Mouse (Mus musculus) stomach, embryonic 16.5 days (tissue): ENCODE measurements around the gene Ebf1. TPM values are rescaled to one million over a fixed set of nuclear protein-coding genes. Genes with fewer than 3 reads are reported as not detected.
A peak's percentile ranks its signal among the peaks of the same experiment; 100 is the strongest.

Source experiments
- ATAC-seq: fragments of 200-750 bp; cut with Nextera tagmentation; 2 replicates; pipeline ENCODE4 v1.8.0; 2017; ENCODE audit warnings: moderate number of reproducible peaks, moderate TSS enrichment; ENCODE audit not compliant: insufficient read depth, low FRiP score
- H3K27ac ChIP-seq: fragments of 300-500 bp; sonication (generic); 2 replicates; pipeline ENCODE4 v1.5.1; 2014; ENCODE audit warnings: low read length
- H3K27me3 ChIP-seq: fragments of 300-500 bp; sonication (generic); 2 replicates; pipeline ENCODE4 v1.6.1; 2014; ENCODE audit warnings: low read length, control low read depth, mixed read lengths; ENCODE audit not compliant: control insufficient read depth, insufficient read depth
- H3K36me3 ChIP-seq: fragments of 300-500 bp; sonication (generic); 2 replicates; pipeline ENCODE4 v1.6.1; 2014; ENCODE audit warnings: low read length; ENCODE audit not compliant: control insufficient read depth, insufficient read depth
- H3K4me1 ChIP-seq: fragments of 300-500 bp; sonication (generic); 2 replicates; pipeline ENCODE4 v1.6.1; 2014; ENCODE audit warnings: low read length, control low read depth, mixed read lengths; ENCODE audit not compliant: control insufficient read depth, insufficient read depth
- H3K4me2 ChIP-seq: fragments of 300-500 bp; sonication (generic); 2 replicates; pipeline ENCODE4 v1.6.1; 2014; ENCODE audit warnings: low read depth, low read length, mixed read lengths
- H3K4me3 ChIP-seq: fragments of 300-500 bp; sonication (generic); replicated peaks from 2 replicates; pipeline ENCODE4 v1.5.1; 2014; ENCODE audit warnings: mild to moderate bottlenecking, low read length
- H3K9ac ChIP-seq: fragments of 300-500 bp; sonication (generic); 2 replicates; pipeline ENCODE4 v1.6.1; 2014; ENCODE audit warnings: low read length
- H3K9me3 ChIP-seq: fragments of 300-500 bp; sonication (generic); replicated peaks from 2 replicates; pipeline ENCODE4 v1.6.1; 2016; ENCODE audit warnings: low read length, control low read depth; ENCODE audit not compliant: control insufficient read depth
- WGBS: fragments of 180-500 bp; shearing (Covaris S2); extraction: QIAGEN DNeasy Blood & Tissue Kit; methylation state at CpG from one replicate; pipeline ENCODE4 v1.1.7; 2014; 5-methylcytosine and 5-hydroxymethylcytosine counted together
- polyA plus RNA-seq: library from polyadenylated mRNA; unstranded; fragments of >200 nt; fragmentation: Nextera tagmentation; extraction: Ambion mirVana; gene quantifications from 2 replicates; pipeline ENCODE4 v1.2.1, GENCODE M21; 2015

Gene Ebf1
- polyA plus RNA-seq, 1 experiment from 2014 or later = 12.4 TPM

DNA sequence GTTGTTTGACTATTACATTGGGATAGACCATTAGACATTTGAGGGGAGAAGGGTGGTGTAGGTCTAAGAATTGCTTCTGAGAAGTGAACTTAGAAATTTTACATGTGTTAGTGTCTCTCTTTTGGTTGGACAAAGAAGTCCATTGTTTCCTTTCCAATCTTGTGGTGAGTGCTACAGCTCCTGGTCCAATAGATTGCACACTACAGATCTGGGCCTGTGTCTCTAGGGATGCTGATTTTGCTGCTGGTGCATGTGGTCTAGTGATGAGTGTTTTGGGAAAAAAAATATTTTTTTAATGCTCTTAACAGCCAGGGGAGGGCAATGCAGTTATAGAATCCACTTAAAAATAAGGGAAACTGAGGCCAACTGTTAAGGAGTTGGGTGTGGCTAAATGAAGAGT is 276.9 kb downstream of the Ebf1 start:
- Histone ChIP-seq H3K4me2 (no peak overlapping the region), H3K27me3 (no peaks in the 10 kb centered on the region), H3K4me3 (no peak overlapping the region), H3K27ac (no peak overlapping the region), H3K36me3 (no peaks in the 10 kb centered on the region), H3K9me3 (no peaks in the 10 kb centered on the region), H3K4me1 (no peaks in the 10 kb centered on the region), H3K9ac (no peak overlapping the region)
- ATAC-seq = no peak

DNA sequence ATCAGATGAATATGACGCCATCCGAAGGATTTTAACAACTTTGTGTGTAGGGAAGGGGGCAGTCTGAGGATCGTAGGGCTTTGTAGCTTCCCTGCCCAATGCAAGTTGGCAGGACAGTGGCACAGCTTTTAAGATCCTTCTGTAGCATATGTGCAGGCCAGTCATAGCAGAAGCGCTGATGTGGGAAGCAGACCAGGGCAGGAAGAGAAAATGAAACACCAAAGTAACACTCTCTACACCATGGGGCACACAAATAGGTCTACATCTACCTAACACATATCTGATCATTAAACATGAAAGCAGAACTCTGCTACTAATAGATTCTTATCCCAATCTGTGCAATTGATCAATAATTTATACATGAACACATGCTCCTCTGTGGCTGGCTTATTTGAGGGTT is 277.7 kb downstream of the Ebf1 start:
- Histone ChIP-seq H3K27me3 (no peaks in the 10 kb centered on the region), H3K4me3 (no peak overlapping the region), H3K4me2 (no peak overlapping the region), H3K36me3 (no peaks in the 10 kb centered on the region), H3K4me1 (no peaks in the 10 kb centered on the region), H3K27ac (no peak overlapping the region), H3K9ac (no peak overlapping the region), H3K9me3 (no peaks in the 10 kb centered on the region)
- 80% methylated on average over 4 of the region's 4 CpGs for WGBS
- no peak for ATAC-seq

DNA sequence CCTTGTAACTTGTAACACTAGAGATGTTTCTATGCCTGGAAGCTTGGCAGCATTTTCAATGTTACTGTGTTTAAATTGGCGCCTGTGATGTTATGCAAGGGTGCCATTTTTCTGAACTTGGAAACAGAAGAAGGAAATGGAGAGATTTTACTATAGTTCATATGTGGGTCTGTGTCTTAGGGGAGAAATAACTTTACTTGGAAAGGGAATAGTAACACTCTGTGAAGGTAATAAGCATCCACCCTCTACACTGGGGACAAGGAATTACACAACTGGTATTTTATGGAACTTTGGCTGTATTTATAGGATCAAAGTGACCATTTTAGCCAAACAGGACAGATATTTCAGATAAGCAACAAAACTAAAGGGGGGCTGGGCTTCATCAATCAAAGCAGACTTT is 278.8 kb downstream of the Ebf1 start:
- H3K27me3 ChIP-seq = no peaks in the 10 kb centered on the region
- H3K27ac ChIP-seq = no peak overlapping the region
- H3K9ac ChIP-seq = no peak overlapping the region
- no peak overlapping the region for H3K4me2 ChIP-seq
- H3K4me3 ChIP-seq = no peak overlapping the region
- no peak for ATAC-seq
- H3K4me1 ChIP-seq = no peaks in the 10 kb centered on the region
- no peaks in the 10 kb centered on the region for H3K36me3 ChIP-seq
- 85% methylated on average over 1 of the region's 1 CpGs for WGBS
- H3K9me3 ChIP-seq = no peaks in the 10 kb centered on the region

DNA sequence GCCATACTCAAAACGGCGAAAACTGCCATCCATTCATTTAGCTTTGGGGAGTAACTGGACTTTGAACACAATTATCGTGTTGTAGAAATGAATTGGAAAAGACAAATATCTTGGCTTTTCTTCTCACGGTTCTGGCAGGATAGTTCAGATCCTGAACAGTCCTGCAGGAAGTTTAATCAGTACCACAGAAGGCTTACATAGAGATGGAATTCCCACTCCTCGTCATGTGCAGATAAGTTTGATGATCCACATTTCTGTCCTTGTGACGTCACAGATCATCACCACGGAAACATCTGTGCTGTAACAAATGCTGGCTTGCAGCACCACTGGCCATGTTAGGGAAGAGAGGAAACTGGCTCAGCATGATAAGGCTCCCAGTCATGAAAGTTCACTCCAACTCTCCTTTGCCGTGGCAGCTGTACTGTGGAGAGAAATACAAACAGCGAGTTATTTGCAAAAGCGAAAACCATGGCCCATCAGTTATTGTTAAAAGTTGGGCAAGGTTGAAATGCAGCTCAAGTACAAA is 280.1 kb downstream of the Ebf1 start:
- Histone ChIP-seq H3K9ac (no peak overlapping the region), H3K9me3 (no peaks in the 10 kb centered on the region), H3K4me2 (no peak overlapping the region), H3K4me1 (no peaks in the 10 kb centered on the region), H3K36me3 (no peaks in the 10 kb centered on the region), H3K4me3 (no peak overlapping the region), H3K27ac (no peak overlapping the region), H3K27me3 (no peaks in the 10 kb centered on the region)
- WGBS = 50% methylated on average over 10 of the region's 10 CpGs
- no peak for ATAC-seq

DNA sequence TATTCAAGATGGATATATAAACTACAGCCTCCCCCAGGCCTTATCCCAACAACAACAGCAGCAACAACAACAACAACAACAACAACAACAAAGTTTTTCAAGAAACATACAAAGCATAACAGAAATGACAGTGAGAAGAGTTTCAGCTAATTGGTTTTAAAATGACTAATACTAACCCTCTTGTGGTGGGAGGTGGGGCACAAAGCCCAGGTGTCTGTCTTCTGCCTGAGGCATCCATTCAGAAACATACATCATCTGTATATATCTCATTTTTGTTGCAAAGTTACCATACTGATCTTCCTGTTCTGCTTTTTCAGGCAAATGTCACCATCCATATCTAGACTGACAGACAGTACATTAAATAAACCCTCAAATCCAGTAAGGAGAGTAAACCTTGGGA is 282.4 kb downstream of the Ebf1 start:
- no peak for ATAC-seq
- no peaks in the 10 kb centered on the region for H3K36me3 ChIP-seq
- no peaks in the 10 kb centered on the region for H3K9me3 ChIP-seq
- no peak overlapping the region for H3K27ac ChIP-seq
- no peak overlapping the region for H3K9ac ChIP-seq
- no peaks in the 10 kb centered on the region for H3K27me3 ChIP-seq
- no peak overlapping the region for H3K4me3 ChIP-seq
- no peak overlapping the region for H3K4me2 ChIP-seq
- no peaks in the 10 kb centered on the region for H3K4me1 ChIP-seq

DNA sequence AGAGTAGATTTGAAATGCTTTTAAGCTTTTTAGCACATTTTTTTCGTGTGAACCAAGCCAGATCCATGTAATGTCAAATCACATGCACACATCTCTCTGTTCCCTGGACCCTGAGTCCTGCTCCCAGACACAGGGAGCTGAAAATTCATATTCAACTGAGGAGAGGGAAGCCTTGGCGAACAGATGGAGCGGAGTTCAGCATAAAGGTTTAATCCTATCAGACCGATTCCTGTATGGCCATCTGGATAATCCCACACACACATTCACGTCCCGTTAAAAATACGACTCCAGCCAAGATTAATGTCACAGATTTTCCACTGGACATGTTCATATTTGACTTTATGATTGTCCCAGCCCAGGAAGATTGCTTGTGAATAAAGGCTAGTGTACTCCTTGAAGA is 282.8 kb downstream of the Ebf1 start:
- 67% methylated on average over 7 of the region's 7 CpGs for WGBS
- no peaks in the 10 kb centered on the region for H3K9me3 ChIP-seq

DNA sequence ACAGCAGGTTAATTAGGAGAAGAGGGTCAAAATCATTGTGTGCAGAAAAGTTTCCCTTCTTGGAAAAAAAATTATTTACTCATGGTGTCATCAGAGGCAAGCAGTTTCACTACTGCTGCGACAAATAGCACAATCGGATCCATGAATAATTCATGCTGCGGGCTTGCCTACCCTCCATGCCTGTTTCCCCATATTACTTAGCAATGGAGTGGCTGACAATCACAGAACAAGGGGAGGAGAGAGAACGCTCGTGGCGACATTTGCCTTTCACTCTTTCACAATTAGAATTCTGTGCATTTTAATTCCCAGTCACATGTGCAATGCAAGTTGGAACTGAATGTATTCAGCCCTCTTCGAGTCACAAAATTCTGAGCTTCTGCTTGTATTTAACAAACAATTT is 283.4 kb downstream of the Ebf1 start:
- Histone ChIP-seq H3K4me3 (no peak overlapping the region), H3K9me3 (no peaks in the 10 kb centered on the region), H3K27ac (no peak overlapping the region), H3K9ac (no peak overlapping the region), H3K4me1 (no peaks in the 10 kb centered on the region), H3K27me3 (no peaks in the 10 kb centered on the region), H3K36me3 (no peaks in the 10 kb centered on the region), H3K4me2 (no peak overlapping the region)
- 80% methylated on average over 7 of the region's 7 CpGs for WGBS
- ATAC-seq = no peak

More for the DNA sequence above, 282.8 kb downstream of the Ebf1 start:
- Histone ChIP-seq H3K27ac (no peak overlapping the region), H3K36me3 (no peaks in the 10 kb centered on the region), H3K27me3 (no peaks in the 10 kb centered on the region), H3K4me1 (no peaks in the 10 kb centered on the region), H3K4me2 (no peak overlapping the region), H3K4me3 (no peak overlapping the region), H3K9ac (no peak overlapping the region)
- ATAC-seq = no peak

DNA sequence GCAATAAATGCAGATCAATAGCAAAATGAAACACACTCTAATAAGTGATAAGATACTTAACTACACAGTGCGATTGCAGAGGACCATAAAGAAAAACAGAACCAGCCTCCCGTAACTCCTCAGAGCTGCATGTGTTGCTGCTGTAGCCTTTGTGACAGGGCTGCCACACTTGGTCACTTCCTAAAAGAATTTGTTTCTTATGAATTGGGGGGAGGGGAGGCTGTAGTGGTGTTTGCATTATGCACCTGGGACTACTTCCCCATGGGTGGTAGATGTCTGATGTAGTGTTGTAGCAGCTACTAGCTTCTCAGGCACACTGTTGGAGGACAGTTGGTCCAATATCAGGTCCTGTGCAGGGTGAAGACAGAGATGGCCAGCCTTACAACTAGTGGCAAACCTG is 284.6 kb downstream of the Ebf1 start:
- Histone ChIP-seq H3K4me1 (no peaks in the 10 kb centered on the region), H3K9me3 (no peaks in the 10 kb centered on the region), H3K27me3 (no peaks in the 10 kb centered on the region), H3K36me3 (no peaks in the 10 kb centered on the region), H3K27ac (no peak overlapping the region), H3K4me2 (no peak overlapping the region), H3K9ac (no peak overlapping the region), H3K4me3 (no peak overlapping the region)
- no peak for ATAC-seq
- WGBS = 78% methylated on average over 2 of the region's 2 CpGs

DNA sequence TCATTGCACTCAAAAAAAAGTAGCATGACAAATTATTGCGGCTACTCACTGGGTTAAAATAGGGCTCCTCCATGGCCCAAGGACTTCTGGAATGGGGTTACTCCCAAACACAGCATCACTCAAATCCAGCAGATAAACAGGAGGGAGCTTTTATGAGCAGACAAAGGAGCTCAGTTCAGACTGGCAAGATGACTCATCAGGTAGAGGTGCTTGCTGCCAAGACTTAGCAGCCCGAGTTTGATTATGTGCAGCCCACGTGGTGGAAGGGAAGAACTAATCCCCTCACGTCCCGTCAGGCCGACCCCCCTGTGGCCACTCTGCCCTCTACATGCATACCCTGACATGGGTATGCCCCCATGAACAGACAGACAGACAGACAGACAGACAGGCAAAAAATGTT is 285.0 kb downstream of the Ebf1 start:
- H3K27me3 ChIP-seq = no peaks in the 10 kb centered on the region
- no peak overlapping the region for H3K9ac ChIP-seq
- no peaks in the 10 kb centered on the region for H3K4me1 ChIP-seq
- H3K9me3 ChIP-seq = no peaks in the 10 kb centered on the region
- H3K36me3 ChIP-seq = no peaks in the 10 kb centered on the region
- H3K4me2 ChIP-seq = no peak overlapping the region
- H3K4me3 ChIP-seq = no peak overlapping the region
- WGBS = 43% methylated on average over 6 of the region's 6 CpGs
- no peak overlapping the region for H3K27ac ChIP-seq
- ATAC-seq = 0 out of 2 replicates have a peak, but pooled peaks have one; percentile 25

DNA sequence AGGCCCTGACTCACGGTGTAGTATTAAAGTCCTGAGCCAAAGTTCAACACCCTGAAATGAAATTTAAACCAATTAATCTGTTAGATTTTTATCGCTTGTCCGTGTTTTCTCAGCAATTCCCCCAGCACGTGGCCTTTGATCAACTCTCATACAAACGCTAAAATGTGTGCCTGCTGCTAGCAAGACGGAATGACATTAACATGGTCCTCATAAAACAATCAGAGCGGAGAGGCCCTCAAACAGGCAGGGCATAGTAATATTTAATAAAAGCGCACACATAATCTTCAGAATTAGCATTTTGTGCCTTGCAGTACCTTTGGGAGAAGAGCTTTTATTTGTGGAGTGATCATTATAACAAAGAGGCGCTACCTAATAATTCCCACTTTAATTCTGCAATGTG is 287.0 kb downstream of the Ebf1 start:
- H3K36me3 ChIP-seq = no peaks in the 10 kb centered on the region
- no peak for ATAC-seq
- no peaks in the 10 kb centered on the region for H3K4me1 ChIP-seq
- no peaks in the 10 kb centered on the region for H3K9me3 ChIP-seq
- no peak overlapping the region for H3K4me2 ChIP-seq
- H3K27ac ChIP-seq = no peak overlapping the region
- no peaks in the 10 kb centered on the region for H3K27me3 ChIP-seq
- no peak overlapping the region for H3K9ac ChIP-seq
- H3K4me3 ChIP-seq = no peak overlapping the region
- 67% methylated on average over 9 of the region's 9 CpGs for WGBS
